Mouse (Mus musculus) liver, adult 2 months (tissue): ENCODE measurements at regions not wholly inside any gene's neighbourhood (a gene's known extent, or its start where the extent isn't known, plus 50 kb on each side); places are given as distances from the start of the nearest gene placed in this dataset.

Source experiments
- CTCF ChIP-seq: fragments of 200-500 bp; IDR thresholded peaks from 2 replicates; pipeline ENCODE4 v1.5.1; 2011; ENCODE audit warnings: low read depth, low read length, control low read depth
- POLR2A ChIP-seq: fragments of 200-500 bp; IDR thresholded peaks from 2 replicates; pipeline ENCODE4 v1.6.1; 2011; ENCODE audit warnings: low read length, control low read depth; ENCODE audit not compliant: insufficient read depth; ENCODE audit errors: extremely low read depth

GRCm38 (mm10) chr2:9081746-9082145 lies 799.3 kb upstream of the 4930412O13Rik start:
- TF ChIP-seq POLR2A = no peak
- no peak for TF ChIP-seq CTCF
